Mouse (Mus musculus): Measurements from ENCODE around the gene Rpe.

GRCm38 (mm10) chr1:66701576-66701940, 927 bp downstream of the Rpe start:
- TF ChIP-seq CTCF (IDR thresholded peaks at IDR 0.05; ENCODE audit: low read depth, low read length) (no peak), POLR2A (IDR thresholded peaks at IDR 0.05; ENCODE audit: borderline replicate concordance, low read depth, low read length) (no peak)

Measured in bone marrow macrophage, adult 2 months (primary cell).